Comparison of ENCODE assay signal across 9 mouse cellular contexts in genomic region chr6:17925267-17925666, GRCm38 (mm10).
DNase-seq lines count a peak whose midpoint lies in the region; TF ChIP-seq lines count a peak whose summit lies in the region.
"Had no signal": no experiment of that assay in that cellular context is flagged by ENCODE, and none has a peak within 500 bp of the region (broad histone marks: within the 10 kb centered on the region; RNA-seq: fewer than 3 reads in every experiment).

No protein-coding gene starts in this region.

- TF ChIP-seq CTCF in left cerebral cortex, adult 2 months (IDR thresholded peaks at IDR 0.05): peak; percentile 57

- DNase-seq in left cerebral cortex, adult 2 months (ENCODE audit: extremely low spot score in 1 of 2, low spot score in 2 of 2): no peak
- DNase-seq in left cerebral cortex, adult 18-20 months (ENCODE audit: low spot score in 2 of 2): no peak
- peak; percentile 70 for DNase-seq in NIH3T3 (ENCODE audit: low read depth)
- DNase-seq in embryo, embryonic 10.5 days (ENCODE audit: low spot score): peak; percentile 62
- peak; percentile 59 to 70 for DNase-seq in lung, postnatal 4 days
- no peak for DNase-seq in yolk sac, embryonic 10.5 days (ENCODE audit: low spot score)
- DNase-seq in cerebellum, adult 8-10 months: no peak
- DNase-seq: liver, embryonic 13.5 days had no signal

- no peak overlapping the region for H3K4me3 ChIP-seq in left cerebral cortex, adult 2 months
- H3K4me3 ChIP-seq: liver, embryonic 13.5 days; stomach, embryonic 15.5 days had no signal

- intact Hi-C loops in left cerebral cortex, adult 2 months (cut with DNase I): no loop called here

- H3K27ac ChIP-seq in left cerebral cortex, adult 2 months: no peak overlapping the region
- H3K27ac ChIP-seq: liver, embryonic 13.5 days; stomach, embryonic 15.5 days had no signal

Comparison
In these comparisons a context has a peak if more than half of its experiments do, and no peak if none do; other contexts are left out.
1. DNase-seq: peak in NIH3T3 (single experiment), embryo, embryonic 10.5 days (single experiment) and lung, postnatal 4 days (2 of 2); none in left cerebral cortex, adult 2 months (0 of 2), left cerebral cortex, adult 18-20 months (0 of 2), yolk sac, embryonic 10.5 days (single experiment) and cerebellum, adult 8-10 months (single experiment).